ENCODE assay signal across 8 mouse cellular contexts in genomic region chr11:101086323-101086674, GRCm38 (mm10). TPM values are rescaled to one million over a fixed set of nuclear protein-coding genes. Genes with fewer than 3 reads are reported as not detected.
DNase-seq lines count a peak whose midpoint lies in the region; ATAC-seq lines count a peak whose summit lies in the region.

No protein-coding gene starts in this region.

- peaks cover 7% of the 10 kb centered on the region for H3K36me3 ChIP-seq in hindbrain, embryonic 11.5 days (ENCODE audit: control insufficient read depth, insufficient read depth, low read length)
- peaks cover 19% of the 10 kb centered on the region for H3K36me3 ChIP-seq in macrophage (ENCODE audit: inconsistent target)

- peak overlapping the region; percentile 87; the same call in 1 of the 2 replicates for H3K4me3 ChIP-seq in hindbrain, embryonic 11.5 days (ENCODE audit: low read depth, low read length)
- peak overlapping the region; percentile 83 for H3K4me3 ChIP-seq in macrophage (ENCODE audit: inconsistent target)

- H3K27ac ChIP-seq in hindbrain, embryonic 11.5 days (ENCODE audit: low read depth, low read length), result peak overlapping the region; percentile 68
- peak overlapping the region; percentile 62 for H3K27ac ChIP-seq in macrophage

- peak; percentile 92 for DNase-seq in heart, adult 11 months
- DNase-seq in heart, adult 9 months (ENCODE audit: low spot score in 2 of 2), result no peak
- DNase-seq in brain, adult 2 months (ENCODE audit: low read depth, low spot score), result peak; percentile 26
- DNase-seq in hindbrain, embryonic 11.5 days (ENCODE audit: low spot score), result no peak
- DNase-seq in urinary bladder, postnatal 36 days (ENCODE audit: low spot score in 2 of 2), result no peak
- DNase-seq in Muller cell, postnatal 12 days (ENCODE audit: inconsistent ontology term), result no peak

- peaks cover 15% of the 10 kb centered on the region for H3K79me2 ChIP-seq in macrophage (ENCODE audit: inconsistent target)

- H3K4me1 ChIP-seq in hindbrain, embryonic 11.5 days (replicated peaks; ENCODE audit: control insufficient read depth, insufficient read depth, low read length), result peaks cover 10% of the 10 kb centered on the region

- H3K4me2 ChIP-seq in hindbrain, embryonic 11.5 days (replicated peaks; ENCODE audit: low read depth, low read length), result peak overlapping the region; percentile 94

- no peak overlapping the region for H3K9ac ChIP-seq in hindbrain, embryonic 11.5 days (ENCODE audit: low read depth, low read length)

- no peaks in the 10 kb centered on the region for H3K9me3 ChIP-seq in hindbrain, embryonic 11.5 days (ENCODE audit: control insufficient read depth, low read length)

- H3K27me3 ChIP-seq in hindbrain, embryonic 11.5 days (ENCODE audit: control insufficient read depth, insufficient read depth, low read length), result peaks cover under 1% of the 10 kb centered on the region; the same call in 1 of the 2 replicates

- 88% methylated on average over 6 of the region's 6 CpGs for WGBS in hindbrain, embryonic 11.5 days
- WGBS in macrophage (ENCODE audit: missing documents), result 84% methylated on average over 6 of the region's 6 CpGs

- ATAC-seq in hindbrain, embryonic 11.5 days (ENCODE audit: low FRiP score), result no peak
- ATAC-seq in granulocyte monocyte progenitor cell, adult 5-6 weeks (replicated peaks; ENCODE audit: poor library complexity, severe bottlenecking), result no peak

RNA-seq across cellular contexts. Expression of gene Mlx, which starts 0.8 kb away (rescaled TPM):
- 57.1 and 57.3 TPM in 2 replicates for polyA plus RNA-seq in hindbrain, embryonic 11.5 days (2014; fragmentation: Nextera tagmentation; extraction: Ambion mirVana)
- 10 to 100 TPM in 14 of 26 experiments, 1 to 10 TPM in 12; 1.7 to 29.3 (median 11.5) TPM for total RNA-seq in macrophage (2018; cell fraction: chromatin; rRNA removed)
- total RNA-seq in macrophage (2018; cell fraction: cytosol; rRNA removed), result 10 to 100 TPM; 22.4 to 58.9 (median 42.9) TPM
- total RNA-seq in macrophage (2018; cell fraction: nucleus; rRNA removed), result 10 to 100 TPM in 21 of 26 experiments, 1 to 10 TPM in 5; 6.4 to 56.4 (median 22.1) TPM
- 33.1 to 44.4 TPM (median 37.3 TPM) in 3 replicates for polyA plus RNA-seq in macrophage (2018)
- 76.1 and 81.6 TPM in 2 replicates for total RNA-seq in granulocyte monocyte progenitor cell, adult 5-6 weeks (2014; fragmentation: Nextera tagmentation)
- total RNA-seq in granulocyte monocyte progenitor cell, adult 5-6 weeks (2017), result 68.2 and 82.4 TPM in 2 replicates

RNA-seq across cellular contexts. Expression of gene Coasy, which starts 3.9 kb away (rescaled TPM):
- polyA plus RNA-seq in hindbrain, embryonic 11.5 days (2014; fragmentation: Nextera tagmentation; extraction: Ambion mirVana), result 50.9 and 51.6 TPM in 2 replicates
- 10 to 100 TPM in 17 of 26 experiments, 1 to 10 TPM in 9; 2.1 to 38.3 (median 14.5) TPM for total RNA-seq in macrophage (2018; cell fraction: chromatin; rRNA removed)
- 10 to 100 TPM; 10.3 to 24.7 (median 18.6) TPM for total RNA-seq in macrophage (2018; cell fraction: cytosol; rRNA removed)
- total RNA-seq in macrophage (2018; cell fraction: nucleus; rRNA removed), result 10 to 100 TPM in 18 of 26 experiments, 1 to 10 TPM in 8; 4.7 to 27.9 (median 13.6) TPM
- 18.6 to 23.1 TPM (median 19.3 TPM) in 3 replicates for polyA plus RNA-seq in macrophage (2018)
- 26.8 and 35.8 TPM in 2 replicates for total RNA-seq in granulocyte monocyte progenitor cell, adult 5-6 weeks (2014; fragmentation: Nextera tagmentation)
- 30.5 and 32.2 TPM in 2 replicates for total RNA-seq in granulocyte monocyte progenitor cell, adult 5-6 weeks (2017)

RNA-seq across cellular contexts. Expression of gene Hsd17b1, which starts 8.1 kb away (rescaled TPM):
- polyA plus RNA-seq in hindbrain, embryonic 11.5 days (2014; fragmentation: Nextera tagmentation; extraction: Ambion mirVana), result not detected in 2 replicates
- total RNA-seq in macrophage (2018; cell fraction: chromatin; rRNA removed), result 1 to 10 TPM in 14 of 26 experiments, under 1 TPM in 6, not detected in 6; 0.59 to 8.6 (median 1.9) TPM
- under 1 TPM in 20 of 26 experiments, not detected in 6; 0.09 to 0.73 (median 0.22) TPM for total RNA-seq in macrophage (2018; cell fraction: cytosol; rRNA removed)
- 1 to 10 TPM in 15 of 26 experiments, under 1 TPM in 7, not detected in 4; 0.48 to 6.4 (median 1.6) TPM for total RNA-seq in macrophage (2018; cell fraction: nucleus; rRNA removed)
- 0.22 to 0.84 TPM (median 0.32 TPM) in 3 replicates for polyA plus RNA-seq in macrophage (2018)
- total RNA-seq in granulocyte monocyte progenitor cell, adult 5-6 weeks (2014; fragmentation: Nextera tagmentation), result 1.5 and 12.9 TPM in 2 replicates
- 7.4 and 8.2 TPM in 2 replicates for total RNA-seq in granulocyte monocyte progenitor cell, adult 5-6 weeks (2017)

RNA-seq across cellular contexts. Expression of gene Psmc3ip, which starts 8.9 kb away (rescaled TPM):
- polyA plus RNA-seq in hindbrain, embryonic 11.5 days (2014; fragmentation: Nextera tagmentation; extraction: Ambion mirVana), result 54.3 and 54.8 TPM in 2 replicates
- total RNA-seq in macrophage (2018; cell fraction: chromatin; rRNA removed), result 1 to 10 TPM in 19 of 26 experiments, under 1 TPM in 5, not detected in 2; 0.49 to 4.5 (median 2.4) TPM
- total RNA-seq in macrophage (2018; cell fraction: cytosol; rRNA removed), result 1 to 10 TPM in 22 of 26 experiments, under 1 TPM in 4; 0.62 to 3.1 (median 1.5) TPM
- 1 to 10 TPM in 11 of 26 experiments, under 1 TPM in 11, not detected in 4; 0.49 to 9.9 (median 1.0) TPM for total RNA-seq in macrophage (2018; cell fraction: nucleus; rRNA removed)
- 0.90 to 14.7 TPM (median 3.7 TPM) in 3 replicates for polyA plus RNA-seq in macrophage (2018)
- 51.8 and 62.8 TPM in 2 replicates for total RNA-seq in granulocyte monocyte progenitor cell, adult 5-6 weeks (2014; fragmentation: Nextera tagmentation)
- total RNA-seq in granulocyte monocyte progenitor cell, adult 5-6 weeks (2017), result 42.9 and 63.5 TPM in 2 replicates

RNA-seq across cellular contexts. Expression of gene Naglu, which starts 16.5 kb away (rescaled TPM):
- polyA plus RNA-seq in hindbrain, embryonic 11.5 days (2014; fragmentation: Nextera tagmentation; extraction: Ambion mirVana), result 5.8 and 5.9 TPM in 2 replicates
- 10 to 100 TPM in 25 of 26 experiments, 1 to 10 TPM in 1; 8.9 to 64.4 (median 19.4) TPM for total RNA-seq in macrophage (2018; cell fraction: chromatin; rRNA removed)
- total RNA-seq in macrophage (2018; cell fraction: cytosol; rRNA removed), result 100 to 1,000 TPM in 24 of 26 experiments, 10 to 100 TPM in 2; 92.9 to 248 (median 144) TPM
- 100 to 1,000 TPM in 25 of 26 experiments, 10 to 100 TPM in 1; 38.7 to 225 (median 159) TPM for total RNA-seq in macrophage (2018; cell fraction: nucleus; rRNA removed)
- polyA plus RNA-seq in macrophage (2018), result 71.6 to 194 TPM (median 117 TPM) in 3 replicates
- 9.3 and 15.7 TPM in 2 replicates for total RNA-seq in granulocyte monocyte progenitor cell, adult 5-6 weeks (2014; fragmentation: Nextera tagmentation)
- total RNA-seq in granulocyte monocyte progenitor cell, adult 5-6 weeks (2017), result 12.7 and 13.7 TPM in 2 replicates

Comparison
In these comparisons a context has a peak if more than half of its experiments do, and no peak if none do; other contexts are left out.
1. DNase-seq: peak in heart, adult 11 months (single experiment) and brain, adult 2 months (single experiment); none in heart, adult 9 months (0 of 2), hindbrain, embryonic 11.5 days (single experiment), urinary bladder, postnatal 36 days (0 of 2) and Muller cell, postnatal 12 days (single experiment).